Mouse (Mus musculus) erythroblast, adult 5-6 weeks (primary cell): ENCODE measurements at regions not wholly inside any gene's neighbourhood (a gene's known extent, or its start where the extent isn't known, plus 50 kb on each side); places are given as distances from the start of the nearest gene placed in this dataset.

Experiments
- ATAC-seq: replicated peaks from 2 replicates; pipeline ENCODE4 v1.8.0; 2016; ENCODE audit warnings: moderate number of reproducible peaks, mild to moderate bottlenecking, moderate TSS enrichment, inconsistent platforms; ENCODE audit not compliant: poor library complexity, low FRiP score, severe bottlenecking

GRCm38 (mm10) chr13:91274131-91274530, 50.4 kb upstream of the Atg10 start:
- no peak for ATAC-seq

- no peak for ATAC-seq
Observed at GRCm38 (mm10) chr13:91274615-91275014, 50.8 kb upstream of the Atg10 start.

- ATAC-seq, result no peak
Observed at GRCm38 (mm10) chr13:91279487-91279886, 55.7 kb upstream of the Atg10 start.

GRCm38 (mm10) chr13:91295552-91296170, 71.9 kb upstream of the Atg10 start:
- no peak for ATAC-seq

- ATAC-seq, result no peak
Observed at GRCm38 (mm10) chr13:91296521-91297160, 72.9 kb upstream of the Atg10 start.

GRCm38 (mm10) chr13:91301849-91302248, 78.1 kb upstream of the Atg10 start:
- no peak for ATAC-seq

GRCm38 (mm10) chr13:91305697-91306405, 82.1 kb upstream of the Atg10 start:
- ATAC-seq, result peak; percentile 67

GRCm38 (mm10) chr13:91306545-91306944, 82.8 kb upstream of the Atg10 start:
- ATAC-seq, result no peak

GRCm38 (mm10) chr13:91312905-91313571, 89.3 kb upstream of the Atg10 start:
- ATAC-seq, result no peak

GRCm38 (mm10) chr13:91322331-91322730, 98.6 kb upstream of the Atg10 start:
- ATAC-seq, result no peak

- ATAC-seq, result no peak
Observed at GRCm38 (mm10) chr13:91326834-91327233, 103.1 kb upstream of the Atg10 start.

GRCm38 (mm10) chr13:91334283-91334682, 110.5 kb upstream of the Atg10 start:
- no peak for ATAC-seq

- ATAC-seq, result no peak
Observed at GRCm38 (mm10) chr13:91344139-91344538, 115.9 kb upstream of the Ssbp2 start.

- ATAC-seq, result no peak
Observed at GRCm38 (mm10) chr13:91348489-91349083, 111.5 kb upstream of the Ssbp2 start.

- ATAC-seq, result no peak
Observed at GRCm38 (mm10) chr13:91352311-91352710, 107.8 kb upstream of the Ssbp2 start.

GRCm38 (mm10) chr13:91356516-91356915, 103.6 kb upstream of the Ssbp2 start:
- ATAC-seq, result no peak

- ATAC-seq, result no peak
Observed at GRCm38 (mm10) chr13:91360121-91360520, 100.0 kb upstream of the Ssbp2 start.

GRCm38 (mm10) chr13:91365270-91365952, 94.7 kb upstream of the Ssbp2 start:
- ATAC-seq, result no peak

- ATAC-seq, result no peak
Observed at GRCm38 (mm10) chr13:91366540-91366939, 93.5 kb upstream of the Ssbp2 start.
